In genomic region chr9:91352786-91353185, GRCm38 (mm10) we compare ENCODE assay signal across 13 mouse cellular contexts. TPM values are rescaled to one million over a fixed set of nuclear protein-coding genes. Genes with fewer than 3 reads are reported as not detected.
DNase-seq lines count a peak whose midpoint lies in the region; ATAC-seq lines count a peak whose summit lies in the region.
"Had no signal": no experiment of that assay in that cellular context is flagged by ENCODE, and none has a peak within 500 bp of the region (broad histone marks: within the 10 kb centered on the region; RNA-seq: fewer than 3 reads in every experiment).

No protein-coding gene starts in this region.

- H3K4me1 ChIP-seq in forebrain, embryonic 13.5 days, result peaks cover 16% of the 10 kb centered on the region
- H3K4me1 ChIP-seq in midbrain, embryonic 10.5 days, result peaks cover 66% of the 10 kb centered on the region

- no peaks in the 10 kb centered on the region for H3K9me3 ChIP-seq in forebrain, embryonic 13.5 days (replicated peaks)
- no peaks in the 10 kb centered on the region for H3K9me3 ChIP-seq in midbrain, embryonic 10.5 days (replicated peaks)
- H3K9me3 ChIP-seq: heart, embryonic 10.5 days; limb, embryonic 12.5 days had no signal

- peak overlapping the region; percentile 27 for H3K4me3 ChIP-seq in forebrain, embryonic 13.5 days
- H3K4me3 ChIP-seq in midbrain, embryonic 10.5 days, result peak overlapping the region; percentile 52
- H3K4me3 ChIP-seq: heart, embryonic 10.5 days; limb, embryonic 12.5 days had no signal

- 3% methylated on average over 15 of the region's 15 CpGs for WGBS in forebrain, embryonic 13.5 days
- WGBS in midbrain, embryonic 10.5 days, result under 1% methylated on average over 15 of the region's 15 CpGs

- DNase-seq in right cerebral cortex, postnatal 4 days, result peak; percentile 3
- DNase-seq in right cerebral cortex, postnatal 25 days, result no peak
- peak; percentile 70 for DNase-seq in midbrain, embryonic 10.5 days (ENCODE audit: low spot score)
- peak; percentile 54 for DNase-seq in retina, postnatal 1 day
- no peak for DNase-seq in layer of hippocampus, postnatal 36 days
- no peak for DNase-seq in spleen, postnatal 14 days (ENCODE audit: low spot score in 2 of 2)
- DNase-seq in testis, postnatal 10 days (ENCODE audit: low spot score), result no peak
- DNase-seq: kidney, adult 18-20 months; lung, postnatal 4 days had no signal

- H3K27ac ChIP-seq in forebrain, embryonic 13.5 days, result peak overlapping the region; percentile 82
- peak overlapping the region; percentile 82 for H3K27ac ChIP-seq in midbrain, embryonic 10.5 days (replicated peaks)
- H3K27ac ChIP-seq: heart, embryonic 10.5 days; limb, embryonic 12.5 days; stomach, postnatal 0 days had no signal

- H3K27me3 ChIP-seq in forebrain, embryonic 13.5 days, result peaks cover 82% of the 10 kb centered on the region
- H3K27me3 ChIP-seq in midbrain, embryonic 10.5 days (ENCODE audit: low read depth, poor library complexity, severe bottlenecking), result peaks cover 100% of the 10 kb centered on the region

- peak overlapping the region; percentile 55 for H3K9ac ChIP-seq in forebrain, embryonic 13.5 days
- H3K9ac ChIP-seq: limb, embryonic 12.5 days had no signal

- no peak for ATAC-seq in forebrain, embryonic 13.5 days

- H3K36me3 ChIP-seq in forebrain, embryonic 13.5 days (ENCODE audit: poor library complexity, severe bottlenecking), result no peaks in the 10 kb centered on the region
- no peaks in the 10 kb centered on the region for H3K36me3 ChIP-seq in midbrain, embryonic 10.5 days
- H3K36me3 ChIP-seq: heart, embryonic 10.5 days; limb, embryonic 12.5 days had no signal

- H3K4me2 ChIP-seq in forebrain, embryonic 13.5 days, result peak overlapping the region; percentile 59
- H3K4me2 ChIP-seq: limb, embryonic 12.5 days had no signal

RNA-seq across cellular contexts. Expression of gene Zic4, which starts 9.4 kb away (rescaled TPM):
- 48.4 and 62.0 TPM in 2 replicates for polyA plus RNA-seq in forebrain, embryonic 13.5 days (2015; fragmentation: Nextera tagmentation; extraction: Ambion mirVana)
- polyA plus RNA-seq in midbrain, embryonic 10.5 days (2016; fragmentation: Nextera tagmentation; extraction: Ambion mirVana), result 25.1 and 33.5 TPM in 2 replicates
- 1 to 10 TPM; 2.8 to 4.4 TPM for total RNA-seq in layer of hippocampus, postnatal 36 days (2021)
- polyA plus RNA-seq: stomach, postnatal 0 days had no signal

RNA-seq across cellular contexts. Expression of gene Zic1, which starts 12.8 kb away (rescaled TPM):
- polyA plus RNA-seq in forebrain, embryonic 13.5 days (2015; fragmentation: Nextera tagmentation; extraction: Ambion mirVana), result 10.8 and 15.1 TPM in 2 replicates
- polyA plus RNA-seq in midbrain, embryonic 10.5 days (2016; fragmentation: Nextera tagmentation; extraction: Ambion mirVana), result 6.5 and 6.6 TPM in 2 replicates
- total RNA-seq in layer of hippocampus, postnatal 36 days (2021), result 10 to 100 TPM in 1 of 2 experiments, 1 to 10 TPM in 1; 9.2 to 13.7 TPM
- polyA plus RNA-seq: heart, embryonic 10.5 days; stomach, postnatal 0 days had no signal

Comparison
In these comparisons a context has a peak if more than half of its experiments do, and no peak if none do; other contexts are left out.
1. DNase-seq: peak in right cerebral cortex, postnatal 4 days (single experiment), midbrain, embryonic 10.5 days (single experiment) and retina, postnatal 1 day (single experiment); none in right cerebral cortex, postnatal 25 days (single experiment), layer of hippocampus, postnatal 36 days (0 of 2), spleen, postnatal 14 days (0 of 2) and testis, postnatal 10 days (single experiment).